Mouse (Mus musculus) ES-Bruce4 (cell line): ENCODE measurements around the gene Fstl3.

Experiments
- CTCF ChIP-seq: IDR thresholded peaks from one replicate; pipeline ENCODE4 v1.8.1; 2011; ENCODE audit warnings: low read depth, low read length
- EP300 ChIP-seq: IDR thresholded peaks from 2 replicates; pipeline ENCODE4 v1.6.1; 2011; ENCODE audit warnings: low read depth, low read length; ENCODE audit not compliant: insufficient read depth
- POLR2A ChIP-seq: IDR thresholded peaks from one replicate; pipeline ENCODE4 v1.8.1; 2011; ENCODE audit warnings: low read length; ENCODE audit not compliant: insufficient read depth

GRCm38 (mm10) chr10:79762875-79763274, 14.2 kb upstream of the Fstl3 start:
- TF ChIP-seq CTCF (no peak), POLR2A (no peak), EP300 (no peak)
